Mouse (Mus musculus): Measurements from ENCODE around the gene Stard13.

Stard13 gene

DNA sequence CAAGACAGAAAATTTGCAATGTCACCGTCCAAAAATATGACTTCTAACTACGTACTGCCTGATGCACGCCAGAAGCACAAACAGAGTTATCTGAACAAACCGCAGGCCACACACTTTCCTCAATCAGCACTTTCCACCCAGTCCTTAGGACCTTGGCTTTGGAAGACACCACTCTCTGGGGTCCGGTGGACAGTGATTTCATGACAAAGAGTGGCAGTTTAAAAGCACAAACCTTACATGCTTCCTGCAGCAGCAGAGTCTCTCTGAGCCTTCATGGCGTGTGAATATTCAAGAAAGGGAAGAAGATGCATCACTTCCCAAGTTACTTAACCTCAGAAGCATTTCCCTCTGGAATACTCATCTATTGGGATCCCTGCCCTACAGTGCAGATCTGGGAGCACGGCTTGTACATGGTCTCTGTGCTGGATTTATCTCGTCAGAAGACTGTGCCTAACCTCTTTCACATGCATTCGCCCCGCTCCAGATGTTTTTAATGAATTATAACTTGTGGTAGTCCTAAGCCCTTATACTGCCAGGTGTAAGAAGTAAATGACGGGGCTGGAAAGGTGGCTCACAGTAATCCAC, 49.9 kb downstream of the Stard13 start:
- intact Hi-C loops (cut with DNase I) = no loop called here

DNA sequence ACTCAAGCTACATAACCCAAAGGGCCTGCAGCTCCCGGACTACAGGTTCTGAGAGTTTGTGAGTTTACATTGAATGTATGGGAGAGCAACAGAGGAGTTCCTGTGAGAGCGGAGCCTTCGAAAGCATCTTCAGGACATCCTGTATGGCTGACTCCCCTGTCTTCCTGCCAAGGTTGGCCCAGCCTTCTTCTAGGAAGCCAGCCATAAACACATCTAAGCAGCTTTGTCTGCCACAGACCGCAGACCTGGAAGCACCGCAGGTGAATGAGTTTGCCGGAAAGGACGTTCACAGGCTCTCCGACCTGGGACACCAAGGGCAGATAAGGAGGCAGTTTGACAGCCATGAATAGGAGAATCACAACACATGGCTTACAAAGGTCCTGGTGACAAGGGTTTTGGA, 52.3 kb downstream of the Stard13 start:
- intact Hi-C loops (cut with DNase I) = no loop called here

DNA sequence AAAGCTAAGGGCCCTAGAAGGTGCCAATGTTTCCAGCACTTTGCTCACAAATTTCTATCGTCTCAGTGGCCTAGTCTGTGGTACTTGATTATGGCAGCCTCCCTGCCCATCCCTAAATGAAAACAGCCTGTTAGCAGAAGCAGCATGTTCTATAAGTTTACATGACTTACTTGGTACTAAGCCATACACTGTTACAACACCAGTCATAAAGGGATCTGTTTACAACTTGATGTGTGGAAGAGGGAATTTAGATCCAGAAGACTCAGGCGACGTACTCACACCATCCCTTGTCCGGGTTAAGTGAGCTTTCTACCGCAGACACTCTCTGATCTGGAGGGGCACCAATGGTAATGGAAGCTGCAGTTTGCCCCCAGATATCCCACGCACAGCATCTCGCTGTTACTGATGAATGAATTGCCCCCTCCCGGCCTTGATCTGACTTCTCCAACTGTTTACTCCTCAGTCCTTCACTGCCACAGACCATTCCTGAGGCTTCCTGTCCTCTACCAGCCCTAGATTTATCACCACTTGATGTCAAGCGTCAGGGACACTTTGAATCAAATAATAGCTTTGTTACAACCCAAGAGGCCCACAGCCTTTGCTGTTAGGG, 53.4 kb downstream of the Stard13 start:
- intact Hi-C loops (cut with DNase I) = no loop called here

DNA sequence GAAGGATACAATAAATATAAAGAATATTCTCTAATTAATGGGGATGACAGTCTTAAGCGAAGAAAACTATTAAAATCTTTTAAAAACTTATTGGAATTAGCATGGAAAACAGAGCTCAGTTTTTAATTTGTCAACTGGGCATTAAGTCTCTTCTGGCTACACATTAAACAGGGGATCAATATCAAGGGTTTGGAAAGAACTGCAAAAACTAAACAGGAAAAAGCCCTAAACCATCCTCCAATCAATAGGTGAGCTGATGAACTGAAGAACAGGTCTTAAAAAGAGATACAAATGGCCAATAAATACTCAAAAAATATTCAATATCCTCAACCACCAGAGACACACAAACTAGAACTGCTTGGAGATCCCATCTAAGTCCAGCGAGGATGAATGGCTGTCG, 56.5 kb downstream of the Stard13 start:
- intact Hi-C loops (cut with DNase I) = no loop called here

DNA sequence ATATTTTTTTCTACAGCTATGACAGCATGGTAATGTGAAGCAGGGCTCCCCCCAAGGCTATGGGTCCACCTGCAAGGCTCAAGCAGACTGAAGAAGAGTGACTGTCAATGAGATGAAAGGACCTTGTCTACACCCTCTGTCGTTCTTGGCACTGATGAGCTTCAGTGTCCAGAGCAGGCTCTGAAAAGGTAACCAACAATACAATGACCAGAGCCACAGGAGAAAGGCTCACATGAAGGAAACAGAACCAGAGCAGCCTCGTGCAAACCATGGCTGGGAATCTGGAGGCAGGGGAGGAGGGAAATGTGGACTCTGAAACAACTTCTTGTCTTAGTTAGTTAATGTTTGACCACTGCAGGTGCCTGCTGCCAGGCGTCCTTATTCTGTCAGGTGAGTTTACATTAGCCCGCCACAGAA, 57.7 kb downstream of the Stard13 start:
- intact Hi-C loops (cut with DNase I) = no loop called here

DNA sequence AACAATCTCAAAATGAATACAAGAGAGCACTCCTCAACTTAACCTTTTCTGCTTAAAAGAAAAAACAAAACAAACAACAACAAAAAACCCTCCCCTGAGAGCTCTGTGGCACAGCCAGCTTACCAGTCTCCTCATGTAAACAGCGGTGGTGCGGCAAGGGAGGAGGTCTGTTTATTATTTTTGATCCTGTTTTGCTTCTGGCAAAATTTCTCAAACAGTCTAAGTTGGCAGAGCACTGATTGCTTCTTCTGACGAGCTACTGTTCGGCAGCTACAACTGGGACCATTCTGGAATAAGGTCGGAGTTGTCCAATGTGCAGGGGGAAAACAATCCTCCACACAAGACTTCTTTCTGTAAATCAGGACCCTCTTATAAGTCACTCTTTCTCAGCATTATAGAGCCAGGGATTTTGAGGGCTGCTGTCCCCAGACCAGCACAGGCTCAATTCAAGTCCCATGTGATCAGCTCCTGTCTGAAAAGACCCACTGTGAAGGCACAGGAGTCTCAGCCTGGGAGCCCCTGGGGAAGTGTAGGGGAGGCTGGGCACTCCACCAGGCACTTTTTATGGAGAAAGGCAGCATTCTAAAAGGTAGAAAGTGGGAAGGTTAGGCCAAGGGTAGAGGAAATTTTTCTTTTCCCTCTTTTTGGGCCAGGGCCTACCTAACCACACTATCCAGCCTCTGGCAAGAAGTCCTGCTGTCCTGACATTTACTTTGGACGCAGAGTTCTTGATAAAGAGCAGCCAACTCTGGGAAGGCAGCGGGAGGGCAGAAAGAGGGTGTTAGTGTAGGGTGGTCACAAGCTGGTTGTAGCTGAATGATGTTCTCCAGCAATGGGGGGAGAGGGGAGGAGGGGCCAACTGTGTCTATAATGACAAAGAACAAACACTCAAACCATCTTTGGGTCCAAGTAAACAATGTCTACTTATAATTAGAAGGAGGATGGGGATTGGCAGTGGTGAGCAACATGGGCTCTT, 58.9 kb downstream of the Stard13 start:
- intact Hi-C loops (cut with DNase I) = no loop called here

DNA sequence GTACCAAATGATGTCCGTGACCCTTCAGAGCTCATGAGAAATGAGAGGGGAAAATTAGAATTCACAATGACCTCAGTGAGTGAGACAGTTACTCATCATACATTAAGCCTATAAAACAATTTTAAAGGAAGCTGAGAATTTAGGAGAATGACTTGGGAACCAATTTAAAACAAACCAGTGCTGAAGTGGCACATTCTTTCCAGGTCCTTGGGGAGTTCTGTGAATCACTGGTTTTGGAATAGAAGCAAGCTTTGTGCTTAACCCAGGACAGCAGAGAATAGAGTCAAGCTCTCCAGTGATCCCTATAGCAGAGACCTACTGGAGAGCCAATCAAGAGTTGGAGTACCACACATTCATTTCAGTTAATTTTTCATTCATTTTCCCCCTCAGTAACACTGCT, 59.9 kb downstream of the Stard13 start:
- intact Hi-C loops (cut with DNase I) = no loop called here

DNA sequence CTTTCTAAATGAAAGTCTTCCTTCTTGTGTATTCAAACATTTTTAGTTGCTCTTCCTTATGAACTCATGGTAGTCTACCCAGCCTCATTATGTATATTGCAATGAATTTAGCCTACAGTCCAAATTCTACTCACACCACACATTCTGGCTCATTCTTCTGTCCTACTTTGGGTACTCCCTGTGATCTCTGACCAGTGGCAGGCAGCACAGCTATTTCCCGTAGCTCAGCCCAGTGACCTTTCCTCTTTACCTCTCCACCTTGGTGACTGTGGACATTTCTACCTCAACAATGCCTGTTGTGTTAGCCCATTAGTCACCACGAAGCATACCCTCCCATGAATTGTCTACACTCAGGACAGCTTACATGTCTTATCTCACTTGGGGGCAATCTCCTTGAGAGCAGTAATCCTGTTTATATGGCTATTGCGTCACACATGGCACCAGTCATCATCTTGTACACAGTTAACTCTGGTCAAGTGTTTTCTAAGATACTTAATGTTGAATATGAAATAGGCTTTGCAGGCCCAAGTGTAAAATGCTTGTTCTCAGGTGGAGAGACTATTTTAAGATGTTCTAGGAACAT, 63.4 kb downstream of the Stard13 start:
- intact Hi-C loops (cut with DNase I) = no loop called here

DNA sequence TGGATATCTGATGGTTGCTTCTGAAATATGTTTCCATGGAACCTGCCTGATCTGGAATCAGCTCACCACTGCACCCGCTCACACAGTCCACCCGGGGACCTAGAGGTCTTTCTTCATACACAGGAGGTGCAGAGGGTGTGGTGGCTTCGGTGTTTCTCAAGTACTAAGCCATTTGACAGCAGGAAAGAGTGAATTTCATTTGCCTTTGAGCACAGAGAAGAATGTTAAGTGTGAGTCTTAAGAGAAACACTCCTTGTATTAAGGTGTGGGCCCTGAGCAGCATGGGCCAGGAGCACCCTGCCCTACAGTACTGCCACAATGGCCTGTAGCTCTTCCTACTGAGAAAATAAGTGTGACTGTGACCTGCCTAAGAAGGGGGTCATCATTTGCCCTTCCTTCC, 65.4 kb downstream of the Stard13 start:
- intact Hi-C loops (cut with DNase I) = no loop called here

DNA sequence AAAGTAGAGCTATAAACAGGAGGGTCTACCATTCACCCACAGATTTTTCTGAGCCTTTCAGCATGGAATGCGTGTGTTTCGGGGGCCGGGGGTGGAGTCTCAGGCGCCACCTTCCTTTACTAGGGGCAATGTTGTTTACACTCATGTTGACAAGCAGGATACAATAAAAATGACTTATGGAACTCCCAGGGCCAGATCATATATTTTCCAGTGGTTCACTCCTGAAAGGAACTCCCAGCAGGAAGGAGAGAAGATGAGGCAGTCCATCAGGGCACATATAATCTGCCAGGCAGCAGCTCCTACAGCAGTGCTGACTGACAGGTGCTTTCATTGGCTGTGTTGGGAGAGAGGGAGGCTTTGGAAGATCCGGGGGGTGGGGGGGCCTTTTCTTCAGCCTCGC, 66.0 kb downstream of the Stard13 start:
- intact Hi-C loops (cut with DNase I) = no loop called here

DNA sequence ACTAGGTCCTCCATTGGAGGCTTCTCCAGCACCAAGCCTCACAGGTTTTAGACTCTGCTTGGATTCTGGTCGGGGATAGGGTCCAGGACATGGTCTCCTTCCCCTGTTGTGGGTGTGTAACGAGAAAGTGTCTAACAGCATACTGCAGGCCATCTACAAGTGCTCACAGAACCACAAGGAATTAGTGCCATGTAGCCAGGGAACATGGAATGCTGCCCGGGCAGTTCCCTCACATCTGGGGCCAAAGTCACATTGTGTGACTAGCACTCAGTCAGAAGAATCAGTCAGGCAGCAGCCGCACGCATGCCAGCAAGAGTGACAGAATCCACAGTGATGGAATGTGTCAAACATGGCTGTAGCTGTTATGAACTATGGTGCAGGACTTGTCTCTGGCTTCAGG, 67.4 kb downstream of the Stard13 start:
- intact Hi-C loops (cut with DNase I) = no loop called here

DNA sequence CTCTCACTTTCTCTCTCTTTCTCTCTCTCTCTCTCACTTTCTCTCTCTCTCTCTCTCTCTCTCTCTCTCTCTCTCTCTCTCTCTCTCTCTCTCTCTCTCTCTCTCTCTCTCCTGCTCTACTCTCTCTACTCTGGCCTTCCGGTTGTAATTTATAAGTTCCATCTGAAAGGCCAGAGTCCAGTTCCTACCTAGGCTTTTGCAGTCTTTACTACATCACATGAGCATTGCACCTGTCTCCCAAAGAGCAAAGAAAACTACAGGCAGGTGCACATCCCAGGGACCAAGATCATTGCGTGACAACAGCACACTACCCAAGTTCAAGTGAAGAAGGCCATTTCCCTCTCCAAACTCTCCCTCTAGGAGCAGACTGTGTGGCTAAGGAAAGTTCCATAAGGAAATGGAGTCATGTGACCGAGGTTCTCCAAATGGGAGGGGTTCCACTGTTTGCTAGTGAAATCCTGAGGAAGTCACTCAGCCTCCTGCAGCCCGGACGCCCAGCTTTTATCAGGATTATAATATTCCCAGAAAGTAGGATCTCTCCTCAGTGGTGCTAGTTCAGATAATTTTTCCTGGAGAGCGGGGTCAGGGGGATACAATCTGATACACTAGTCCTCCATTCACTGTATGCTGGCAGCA, 68.1 kb downstream of the Stard13 start:
- intact Hi-C loops (cut with DNase I) = no loop called here

DNA sequence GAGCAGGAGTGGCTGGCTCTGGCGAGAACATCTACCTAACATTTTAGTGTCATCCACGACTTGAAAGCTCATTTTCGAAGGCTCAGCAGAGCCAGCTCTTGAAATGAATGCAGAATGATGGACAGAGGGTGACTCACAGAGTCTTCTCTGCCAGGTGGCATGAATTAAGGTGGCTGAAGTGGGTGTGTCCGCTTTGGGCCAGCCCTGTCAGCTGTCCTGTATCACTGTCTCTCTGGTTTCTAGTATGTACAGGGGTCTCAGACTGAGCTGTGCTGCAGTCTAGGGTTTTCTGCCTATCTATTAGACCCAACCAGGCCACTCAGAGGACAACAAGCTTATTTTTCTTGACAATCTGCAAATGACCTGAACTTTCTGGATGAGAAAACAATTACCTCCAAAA, 68.8 kb downstream of the Stard13 start:
- intact Hi-C loops (cut with DNase I) = no loop called here

DNA sequence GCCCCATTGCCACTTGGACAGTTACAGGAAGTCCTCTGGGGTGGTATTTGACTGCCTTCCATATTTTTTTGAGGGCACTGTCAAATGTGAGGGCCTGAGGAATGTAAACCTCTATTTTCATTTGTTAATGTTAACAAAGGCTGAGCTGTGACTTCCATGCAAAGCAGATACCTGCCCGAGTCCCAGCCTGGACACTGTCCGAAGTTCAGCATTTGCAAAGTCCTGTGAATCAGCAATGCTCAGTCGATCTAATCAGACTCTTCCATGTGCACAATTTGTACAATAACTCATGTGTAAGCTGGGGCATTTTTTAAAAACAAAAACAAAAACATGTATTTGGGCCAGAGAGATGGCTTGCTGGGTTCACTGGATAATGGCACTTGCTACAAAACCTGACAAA, 71.0 kb downstream of the Stard13 start:
- intact Hi-C loops (cut with DNase I) = no loop called here

DNA sequence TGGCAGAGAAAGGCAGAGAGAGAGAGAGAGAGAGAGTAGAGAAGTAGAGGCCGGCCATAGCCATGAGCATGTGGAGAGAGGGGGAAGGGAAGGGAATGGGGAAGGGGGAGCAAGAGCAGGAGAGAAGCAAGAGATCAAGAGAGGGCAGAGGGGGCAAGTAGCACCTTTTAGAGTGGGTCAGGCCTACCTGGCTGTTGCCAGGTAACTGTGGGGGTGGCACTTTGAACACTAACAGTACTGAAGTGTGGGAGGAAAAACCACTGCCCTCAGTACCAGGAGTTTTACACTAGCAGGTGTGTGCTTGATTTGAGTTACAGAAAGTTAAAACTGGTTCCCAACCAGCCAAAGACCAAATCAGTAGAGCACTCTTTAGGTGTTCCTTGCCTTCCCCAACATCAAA, 78.4 kb downstream of the Stard13 start:
- intact Hi-C loops (cut with DNase I) = no loop called here

DNA sequence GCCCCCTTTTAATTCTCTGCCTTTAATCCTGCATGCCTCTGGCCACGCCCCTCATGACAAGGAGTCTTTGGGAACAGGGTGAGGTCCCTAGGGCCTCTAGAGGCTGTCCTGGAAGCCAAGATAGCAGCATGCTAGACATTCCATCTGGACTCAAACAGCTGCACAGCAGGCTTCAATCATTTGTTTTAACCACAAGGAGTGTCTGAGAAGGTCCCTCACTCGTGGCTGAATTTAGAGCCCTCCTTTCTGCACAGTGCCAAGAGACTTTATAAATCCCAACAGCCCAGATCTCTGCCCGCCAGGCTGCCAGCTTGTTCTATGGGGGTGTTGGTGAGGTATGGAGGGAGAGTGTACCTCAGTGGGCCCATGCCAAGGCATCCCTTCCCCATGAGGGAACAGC, 78.9 kb downstream of the Stard13 start:
- intact Hi-C loops (cut with DNase I) = loop anchor here (5.0 kb wide), 1 partner anchor 33 kb away; no protein-coding TSS in a partner anchor

DNA sequence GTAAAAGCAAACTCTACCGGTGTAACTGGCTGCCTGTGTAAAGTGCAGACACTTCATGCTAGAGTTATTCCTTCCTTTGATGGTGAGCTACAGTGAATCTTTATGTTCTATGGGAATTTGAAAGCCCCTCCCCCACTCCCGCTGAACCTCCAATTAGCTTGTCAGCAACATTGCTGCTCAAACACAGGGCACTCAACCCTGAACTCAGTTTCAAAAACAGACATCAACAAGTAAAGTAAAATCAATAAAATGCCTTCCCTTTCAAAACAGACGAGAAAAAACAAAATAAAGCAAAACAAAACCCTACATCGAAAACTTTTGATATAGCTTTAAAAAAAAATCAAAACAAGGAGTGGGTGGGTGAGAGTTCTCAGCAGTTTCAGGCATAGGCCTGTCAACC, 79.6 kb downstream of the Stard13 start:
- intact Hi-C loops (cut with DNase I) = loop anchor here (5.0 kb wide), 1 partner anchor 33 kb away; no protein-coding TSS in a partner anchor

DNA sequence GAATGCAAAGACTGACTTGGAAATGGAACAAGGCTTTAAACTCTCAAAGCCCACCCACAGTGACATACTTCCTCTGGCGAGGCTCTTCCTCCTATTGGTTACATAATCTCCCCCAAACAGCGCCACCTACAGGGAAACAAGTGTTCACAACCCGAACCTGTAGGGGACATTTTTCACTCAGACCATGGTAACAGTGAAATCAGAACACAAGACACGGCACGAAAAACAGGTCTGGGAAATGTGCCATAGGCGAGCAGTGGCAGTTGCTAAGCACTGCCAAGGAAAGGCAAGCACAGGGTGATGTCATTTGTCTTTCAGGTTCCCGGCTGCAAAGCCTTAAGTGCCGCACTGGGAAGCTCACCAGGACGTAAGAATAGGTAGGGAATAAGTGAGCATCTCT, 82.1 kb downstream of the Stard13 start:
- intact Hi-C loops (cut with DNase I) = loop anchor here (5.0 kb wide), 1 partner anchor 36 kb away; no protein-coding TSS in a partner anchor

DNA sequence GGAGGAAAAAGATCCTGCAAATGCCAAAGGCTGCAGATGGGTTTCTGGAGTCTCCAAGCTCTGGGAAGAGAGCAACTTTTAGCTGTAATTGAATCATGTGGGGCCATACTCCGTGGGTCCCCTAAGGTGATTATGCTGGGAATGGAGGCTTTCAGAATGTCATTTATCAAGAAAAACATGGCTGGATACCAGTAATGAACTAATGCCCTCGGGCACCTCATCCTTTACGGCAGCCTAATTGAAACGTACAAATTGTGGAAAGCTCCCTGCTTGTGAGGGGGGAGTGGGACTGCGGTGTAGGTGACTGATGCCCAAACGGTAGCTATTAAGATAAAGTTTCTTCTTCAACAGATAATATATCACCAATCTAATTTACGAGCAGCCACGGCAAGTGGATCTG, 84.1 kb downstream of the Stard13 start:
- intact Hi-C loops (cut with DNase I) = no loop called here

DNA sequence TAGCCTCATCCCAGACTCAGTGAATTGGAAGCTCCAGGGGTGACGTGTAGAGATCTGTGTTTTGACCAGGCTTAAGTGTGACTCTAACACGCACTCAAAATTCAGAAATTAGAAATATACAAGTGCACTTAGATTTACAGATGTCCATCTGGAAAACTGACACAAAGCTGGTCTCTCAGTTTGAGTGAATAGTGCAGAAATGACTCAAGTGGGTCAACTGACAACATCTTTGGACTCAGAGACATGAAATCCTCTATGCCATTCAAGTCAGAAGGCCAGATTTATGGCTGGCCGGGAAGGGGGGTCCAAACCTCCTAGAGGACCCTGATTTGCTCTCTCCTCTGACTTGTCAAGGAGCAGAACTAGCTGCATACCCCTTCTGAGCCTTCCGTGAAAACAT, 85.6 kb downstream of the Stard13 start:
- intact Hi-C loops (cut with DNase I) = no loop called here

DNA sequence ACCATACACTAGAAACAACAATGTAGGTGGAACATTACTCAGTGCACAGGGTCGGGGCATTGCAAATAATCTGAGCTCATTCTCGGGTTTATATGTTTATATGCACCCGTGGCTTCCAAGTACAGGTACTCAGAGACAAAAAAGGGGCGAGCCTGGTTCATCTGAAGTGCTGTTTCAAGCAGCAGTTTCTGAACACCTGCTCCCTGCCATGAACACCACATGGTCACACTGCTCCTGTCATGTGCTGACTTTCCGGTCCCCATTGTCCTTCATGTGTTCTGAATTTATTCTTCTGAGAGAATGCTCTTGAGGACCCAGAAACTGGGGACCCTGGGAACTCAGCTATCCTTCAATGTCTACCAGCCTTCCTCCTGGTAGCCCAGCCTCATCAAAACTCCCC, 87.8 kb downstream of the Stard13 start:
- intact Hi-C loops (cut with DNase I) = no loop called here
